Mouse (Mus musculus): ENCODE measurements around the gene Slc7a11. TPM values are rescaled to one million over a fixed set of nuclear protein-coding genes. Genes with fewer than 3 reads are reported as not detected.

Gene Slc7a11
- polyA plus RNA-seq, 1 experiment = 7.2 TPM

GRCm38 (mm10) chr3:50275023-50275422 is 168.4 kb downstream of the Slc7a11 start:
- no peaks in the 10 kb centered on the region for H3K36me3 ChIP-seq (ENCODE audit: control insufficient read depth, insufficient read depth)
- H3K27me3 ChIP-seq (ENCODE audit: control insufficient read depth, insufficient read depth, insufficient read length) = no peaks in the 10 kb centered on the region
- H3K4me3 ChIP-seq = no peak overlapping the region
- no peaks in the 10 kb centered on the region for H3K79me2 ChIP-seq (ENCODE audit: control insufficient read depth, insufficient read depth)
- H3K4me2 ChIP-seq (ENCODE audit: low read depth) = no peak overlapping the region
- no peak overlapping the region for H3ac ChIP-seq (ENCODE audit: control insufficient read depth, insufficient read length)
- no peak for TF ChIP-seq POLR2AphosphoS2 (IDR thresholded peaks at IDR 0.05; ENCODE audit: insufficient read length, low read depth)
- TF ChIP-seq TCF3 (IDR thresholded peaks at IDR 0.05; ENCODE audit: insufficient read length, low read depth) = no peak
- no peak for TF ChIP-seq REST (IDR thresholded peaks at IDR 0.05; ENCODE audit: insufficient read depth, insufficient read length)
- TF ChIP-seq TCF12 (IDR thresholded peaks at IDR 0.05; ENCODE audit: insufficient read depth, poor library complexity, severe bottlenecking) = no peak
- TF ChIP-seq SRF (IDR thresholded peaks at IDR 0.05; ENCODE audit: control insufficient read depth, insufficient read length, low read depth) = no peak
- TF ChIP-seq E2F4 (IDR thresholded peaks at IDR 0.05; ENCODE audit: insufficient read depth) = no peak
- no peak for TF ChIP-seq USF1 (IDR thresholded peaks at IDR 0.05; ENCODE audit: low read depth)
- TF ChIP-seq CEBPB (IDR thresholded peaks at IDR 0.05; ENCODE audit: insufficient read depth, poor library complexity, severe bottlenecking) = no peak
- no peak for TF ChIP-seq MYOG (IDR thresholded peaks at IDR 0.05; ENCODE audit: control insufficient read depth in 1 of 3, insufficient read depth in 1 of 3, insufficient read length in 2 of 3, low read depth in 2 of 3)
- TF ChIP-seq POLR2A (IDR thresholded peaks at IDR 0.05; ENCODE audit: insufficient read length, low read depth) = no peak

GRCm38 (mm10) chr3:50272222-50272621 is 171.2 kb downstream of the Slc7a11 start:
- no peak for TF ChIP-seq POLR2AphosphoS2 (IDR thresholded peaks at IDR 0.05; ENCODE audit: insufficient read length, low read depth)
- TF ChIP-seq MAX (IDR thresholded peaks at IDR 0.05; ENCODE audit: low read depth) = no peak
- no peak for TF ChIP-seq REST (IDR thresholded peaks at IDR 0.05; ENCODE audit: insufficient read depth, insufficient read length)
- no peak for TF ChIP-seq USF1 (IDR thresholded peaks at IDR 0.05; ENCODE audit: low read depth)
- no peak for TF ChIP-seq TCF3 (IDR thresholded peaks at IDR 0.05; ENCODE audit: insufficient read length, low read depth)
- no peak for TF ChIP-seq MYOG (IDR thresholded peaks at IDR 0.05; ENCODE audit: control insufficient read depth in 1 of 3, insufficient read depth in 1 of 3, insufficient read length in 2 of 3, low read depth in 2 of 3)
- TF ChIP-seq MYOD1 (IDR thresholded peaks at IDR 0.05; ENCODE audit: control insufficient read depth in 1 of 3, insufficient read length in 2 of 3, low read depth in 2 of 3) = no peak
- H3K27me3 ChIP-seq (ENCODE audit: control insufficient read depth, insufficient read depth, insufficient read length) = no peaks in the 10 kb centered on the region
- H3K79me2 ChIP-seq (ENCODE audit: control insufficient read depth, insufficient read depth) = no peaks in the 10 kb centered on the region
- H3ac ChIP-seq (ENCODE audit: control insufficient read depth, insufficient read length) = no peak overlapping the region
- H3K36me3 ChIP-seq (ENCODE audit: control insufficient read depth, insufficient read depth) = no peaks in the 10 kb centered on the region
- no peak overlapping the region for H3K4me3 ChIP-seq
- no peak overlapping the region for H3K4me2 ChIP-seq (ENCODE audit: low read depth)

GRCm38 (mm10) chr3:50269680-50270079 is 173.7 kb downstream of the Slc7a11 start:
- no peaks in the 10 kb centered on the region for H3K36me3 ChIP-seq (ENCODE audit: control insufficient read depth, insufficient read depth)
- no peak for TF ChIP-seq USF1 (IDR thresholded peaks at IDR 0.05; ENCODE audit: low read depth)
- TF ChIP-seq MYOG (IDR thresholded peaks at IDR 0.05; ENCODE audit: control insufficient read depth in 1 of 3, insufficient read depth in 1 of 3, insufficient read length in 2 of 3, low read depth in 2 of 3) = no peak
- no peak for TF ChIP-seq POLR2AphosphoS2 (IDR thresholded peaks at IDR 0.05; ENCODE audit: insufficient read length, low read depth)
- no peak for TF ChIP-seq POLR2A (IDR thresholded peaks at IDR 0.05; ENCODE audit: insufficient read length, low read depth)
- TF ChIP-seq REST (IDR thresholded peaks at IDR 0.05; ENCODE audit: insufficient read depth, insufficient read length) = no peak
- TF ChIP-seq MYOD1 (IDR thresholded peaks at IDR 0.05; ENCODE audit: control insufficient read depth in 1 of 3, insufficient read length in 2 of 3, low read depth in 2 of 3) = no peak
- no peak for TF ChIP-seq TCF3 (IDR thresholded peaks at IDR 0.05; ENCODE audit: insufficient read length, low read depth)
- no peak for TF ChIP-seq MAX (IDR thresholded peaks at IDR 0.05; ENCODE audit: low read depth)
- TF ChIP-seq SRF (IDR thresholded peaks at IDR 0.05; ENCODE audit: control insufficient read depth, insufficient read length, low read depth) = no peak
- TF ChIP-seq E2F4 (IDR thresholded peaks at IDR 0.05; ENCODE audit: insufficient read depth) = no peak
- TF ChIP-seq CEBPB (IDR thresholded peaks at IDR 0.05; ENCODE audit: insufficient read depth, poor library complexity, severe bottlenecking) = no peak
- no peak for TF ChIP-seq TCF12 (IDR thresholded peaks at IDR 0.05; ENCODE audit: insufficient read depth, poor library complexity, severe bottlenecking)
- H3K4me2 ChIP-seq (ENCODE audit: low read depth) = no peak overlapping the region
- no peak overlapping the region for H3K4me3 ChIP-seq
- H3ac ChIP-seq (ENCODE audit: control insufficient read depth, insufficient read length) = no peak overlapping the region
- H3K27me3 ChIP-seq (ENCODE audit: control insufficient read depth, insufficient read depth, insufficient read length) = no peaks in the 10 kb centered on the region
- no peaks in the 10 kb centered on the region for H3K79me2 ChIP-seq (ENCODE audit: control insufficient read depth, insufficient read depth)

- no peak overlapping the region for H3K4me2 ChIP-seq (ENCODE audit: low read depth)
- no peaks in the 10 kb centered on the region for H3K27me3 ChIP-seq (ENCODE audit: control insufficient read depth, insufficient read depth, insufficient read length)
- H3ac ChIP-seq (ENCODE audit: control insufficient read depth, insufficient read length) = no peak overlapping the region
- TF ChIP-seq MYOD1 (IDR thresholded peaks at IDR 0.05; ENCODE audit: control insufficient read depth in 1 of 3, insufficient read length in 2 of 3, low read depth in 2 of 3) = no peak
- no peak for TF ChIP-seq POLR2AphosphoS2 (IDR thresholded peaks at IDR 0.05; ENCODE audit: insufficient read length, low read depth)
- TF ChIP-seq MAX (IDR thresholded peaks at IDR 0.05; ENCODE audit: low read depth) = no peak
- TF ChIP-seq TCF12 (IDR thresholded peaks at IDR 0.05; ENCODE audit: insufficient read depth, poor library complexity, severe bottlenecking) = no peak
- no peak for TF ChIP-seq TCF3 (IDR thresholded peaks at IDR 0.05; ENCODE audit: insufficient read length, low read depth)
- no peak for TF ChIP-seq MYOG (IDR thresholded peaks at IDR 0.05; ENCODE audit: control insufficient read depth in 1 of 3, insufficient read depth in 1 of 3, insufficient read length in 2 of 3, low read depth in 2 of 3)
- TF ChIP-seq E2F4 (IDR thresholded peaks at IDR 0.05; ENCODE audit: insufficient read depth) = no peak
- TF ChIP-seq CEBPB (IDR thresholded peaks at IDR 0.05; ENCODE audit: insufficient read depth, poor library complexity, severe bottlenecking) = no peak
- no peak for TF ChIP-seq POLR2A (IDR thresholded peaks at IDR 0.05; ENCODE audit: insufficient read length, low read depth)
- TF ChIP-seq SRF (IDR thresholded peaks at IDR 0.05; ENCODE audit: control insufficient read depth, insufficient read length, low read depth) = no peak
- TF ChIP-seq USF1 (IDR thresholded peaks at IDR 0.05; ENCODE audit: low read depth) = no peak
- TF ChIP-seq REST (IDR thresholded peaks at IDR 0.05; ENCODE audit: insufficient read depth, insufficient read length) = no peak
- no peaks in the 10 kb centered on the region for H3K79me2 ChIP-seq (ENCODE audit: control insufficient read depth, insufficient read depth)
- no peak overlapping the region for H3K4me3 ChIP-seq
- no peaks in the 10 kb centered on the region for H3K36me3 ChIP-seq (ENCODE audit: control insufficient read depth, insufficient read depth)
Observed at GRCm38 (mm10) chr3:50262547-50263087, 180.8 kb downstream of the Slc7a11 start.
